Comparison of ENCODE assay signal across 8 mouse cellular contexts in the genomic region with DNA sequence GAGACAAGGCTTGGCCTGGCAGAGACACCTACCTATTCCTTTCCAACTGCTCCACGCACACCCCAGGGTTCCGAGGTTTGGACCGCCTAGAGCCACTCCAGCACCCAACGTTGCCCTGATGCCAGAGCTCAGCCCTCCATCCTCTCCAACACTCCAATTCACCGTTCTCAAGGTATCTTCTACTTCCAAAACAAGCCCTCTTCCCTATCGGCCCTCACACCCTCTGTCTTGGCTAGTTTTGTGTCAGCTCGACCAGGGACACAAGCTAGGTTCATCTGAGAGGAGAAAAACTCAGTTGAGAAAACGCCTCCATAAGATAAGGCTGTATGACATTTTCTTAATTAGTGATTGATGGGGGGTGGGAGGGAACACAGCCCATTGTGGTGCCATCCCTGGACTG. TPM values are rescaled to one million over a fixed set of nuclear protein-coding genes. Genes with fewer than 3 reads are reported as not detected.
DNase-seq lines count a peak whose midpoint lies in the region; ATAC-seq and TF ChIP-seq lines count a peak whose summit lies in the region.

TSS of gene Plekhm2 (minus strand) at position 101 of the 400 bp plus-strand sequence.

- 0 out of 2 replicates have a peak, but pooled peaks have one; percentile 19 for TF ChIP-seq CTCF in bone marrow macrophage, adult 2 months (IDR thresholded peaks at IDR 0.05; ENCODE audit: low read depth, low read length)

- 0 out of 2 replicates have a peak, but pooled peaks cover 10% of the 10 kb centered on the region for H3K36me3 ChIP-seq in kidney, embryonic 16.5 days (ENCODE audit: insufficient read depth, low read length)
- no peaks in the 10 kb centered on the region for H3K36me3 ChIP-seq in midbrain, embryonic 16.5 days (ENCODE audit: control insufficient read depth, insufficient read depth, low read length)

- H3K27ac ChIP-seq in kidney, embryonic 16.5 days (ENCODE audit: low read length) = peak within 1 kb of the TSS; percentile 74
- H3K27ac ChIP-seq in bone marrow macrophage, adult 2 months (ENCODE audit: insufficient read depth, low read depth, low read length) = peak within 1 kb of the TSS; percentile 86
- peak within 1 kb of the TSS; percentile 80 for H3K27ac ChIP-seq in midbrain, embryonic 16.5 days (ENCODE audit: low read length)

- ATAC-seq in kidney, embryonic 16.5 days (ENCODE audit: low FRiP score, low TSS enrichment) = peak; percentile 24; the same call in 1 of the 2 replicates
- ATAC-seq in midbrain, embryonic 16.5 days = no peak; the same call in 1 of the 2 replicates
- ATAC-seq in activated CD4-positive, CD25-positive, alpha-beta regulatory T cell, adult 4 months = no peak

- peaks cover 14% of the 10 kb centered on the region for H3K4me1 ChIP-seq in kidney, embryonic 16.5 days (ENCODE audit: insufficient read depth, low read length)
- H3K4me1 ChIP-seq in bone marrow macrophage, adult 2 months (ENCODE audit: control insufficient read depth, insufficient read depth, low read length) = peaks cover 41% of the 10 kb centered on the region
- peaks cover 14% of the 10 kb centered on the region for H3K4me1 ChIP-seq in midbrain, embryonic 16.5 days (ENCODE audit: control insufficient read depth, insufficient read depth, low read length)

- H3K4me2 ChIP-seq in kidney, embryonic 16.5 days (replicated peaks; ENCODE audit: low read depth, low read length) = peak within 1 kb of the TSS; percentile 95
- peak within 1 kb of the TSS; percentile 89 for H3K4me2 ChIP-seq in midbrain, embryonic 16.5 days (ENCODE audit: low read length)

- no peaks in the 10 kb centered on the region for H3K9me3 ChIP-seq in kidney, embryonic 16.5 days (ENCODE audit: low read length)
- no peaks in the 10 kb centered on the region for H3K9me3 ChIP-seq in midbrain, embryonic 16.5 days (replicated peaks; ENCODE audit: control insufficient read depth, low read length, poor library complexity, severe bottlenecking)

- no peaks in the 10 kb centered on the region for H3K27me3 ChIP-seq in kidney, embryonic 16.5 days (ENCODE audit: insufficient read depth, low read length)
- no peaks in the 10 kb centered on the region for H3K27me3 ChIP-seq in midbrain, embryonic 16.5 days (ENCODE audit: control insufficient read depth, insufficient read depth, low read depth, low read length)

- no peak for TF ChIP-seq POLR2A in bone marrow macrophage, adult 2 months (IDR thresholded peaks at IDR 0.05; ENCODE audit: borderline replicate concordance, low read depth, low read length)

- no peak for DNase-seq in kidney, adult 8-10 months
- DNase-seq in heart, adult 8-10 months (ENCODE audit: low spot score) = no peak
- DNase-seq in layer of hippocampus, postnatal 25 days (ENCODE audit: extremely low spot score in 1 of 2, low spot score in 1 of 2) = no peak
- no peak for DNase-seq in urinary bladder, postnatal 10 days (ENCODE audit: low spot score)

- H3K4me3 ChIP-seq in kidney, embryonic 16.5 days (ENCODE audit: low read length) = peak within 1 kb of the TSS; percentile 64
- H3K4me3 ChIP-seq in bone marrow macrophage, adult 2 months (ENCODE audit: insufficient read depth, low read length) = peak within 1 kb of the TSS; percentile 89
- H3K4me3 ChIP-seq in midbrain, embryonic 16.5 days (ENCODE audit: low read depth, low read length) = peak within 1 kb of the TSS; percentile 90

- H3K9ac ChIP-seq in kidney, embryonic 16.5 days (replicated peaks; ENCODE audit: low read length) = peak within 1 kb of the TSS; percentile 97
- peak within 1 kb of the TSS; percentile 98 for H3K9ac ChIP-seq in midbrain, embryonic 16.5 days (ENCODE audit: low read depth, low read length)

- WGBS in kidney, embryonic 16.5 days = 69% methylated on average over 8 of the region's 8 CpGs
- WGBS in midbrain, embryonic 16.5 days = 76% methylated on average over 8 of the region's 8 CpGs

RNA-seq across cellular contexts. Expression of gene Plekhm2, which starts in this region (rescaled TPM):
- 6.4 TPM in 2 replicates for polyA plus RNA-seq in kidney, embryonic 16.5 days (2015; fragmentation: Nextera tagmentation; extraction: Ambion mirVana)
- 56.0 and 62.1 TPM in 2 replicates for polyA plus RNA-seq in bone marrow macrophage, adult 2 months (2012; ENCODE audit: insufficient read depth, insufficient read length, missing spikeins)
- total RNA-seq in heart, adult 8-10 months (2022) = 100 to 1,000 TPM; 113 to 133 (median 117) TPM
- 10 to 100 TPM; 59.1 to 69.1 TPM for total RNA-seq in layer of hippocampus, postnatal 25 days (2021)
- 7.9 and 8.4 TPM in 2 replicates for polyA plus RNA-seq in midbrain, embryonic 16.5 days (2015; fragmentation: Nextera tagmentation; extraction: Ambion mirVana)
- 1 to 10 TPM; 3.3 to 3.4 TPM for polyA plus RNA-seq in activated CD4-positive, CD25-positive, alpha-beta regulatory T cell, adult 4 months (2017; shearing (Covaris generic))
